Mouse (Mus musculus) right cerebral cortex, postnatal 36 days (tissue): ENCODE measurements around the gene Tmem38b.

Source experiments
- DNase-seq, 2 experiments: peaks; one replicate each; pipeline ENCODE4 v3.0.0; 2022; ENCODE audit warnings: low spot score in 2 of 2, mixed read lengths in 1 of 2

The Tmem38b gene

GRCm38 (mm10) chr4:53830016-53830415, 4.2 kb downstream of the Tmem38b start:
- peak in 1 of 2 experiments; percentile 6 for DNase-seq

GRCm38 (mm10) chr4:53830579-53830978, 4.7 kb downstream of the Tmem38b start:
- no peak for DNase-seq

DNA sequence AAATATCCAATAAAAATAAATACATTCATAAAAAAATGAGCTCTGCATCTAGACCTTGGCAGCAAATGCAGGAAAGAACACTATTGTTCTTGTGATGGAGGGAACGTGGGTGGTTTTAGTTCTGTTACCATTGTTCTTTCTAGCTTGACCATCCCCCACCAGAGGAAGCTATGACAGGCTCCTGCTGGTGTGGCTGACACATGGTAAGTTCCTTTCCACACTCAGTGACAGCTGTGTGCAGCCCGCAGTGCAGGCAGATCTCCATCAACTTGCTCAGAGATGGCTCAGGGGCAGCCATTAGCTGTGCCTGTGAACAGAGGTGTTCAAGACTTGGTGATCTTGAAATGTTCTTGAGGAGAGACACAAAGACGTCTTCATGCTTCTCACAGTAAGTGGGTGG, 6.5 kb downstream of the Tmem38b start:
- DNase-seq, result no peak

GRCm38 (mm10) chr4:53836978-53837377, 11.1 kb downstream of the Tmem38b start:
- DNase-seq, result no peak

GRCm38 (mm10) chr4:53840158-53840870, 14.5 kb downstream of the Tmem38b start:
- no peak for DNase-seq

- DNase-seq, result peak; percentile 34 to 44
Observed at GRCm38 (mm10) chr4:53843553-53843952, 17.7 kb downstream of the Tmem38b start.

DNA sequence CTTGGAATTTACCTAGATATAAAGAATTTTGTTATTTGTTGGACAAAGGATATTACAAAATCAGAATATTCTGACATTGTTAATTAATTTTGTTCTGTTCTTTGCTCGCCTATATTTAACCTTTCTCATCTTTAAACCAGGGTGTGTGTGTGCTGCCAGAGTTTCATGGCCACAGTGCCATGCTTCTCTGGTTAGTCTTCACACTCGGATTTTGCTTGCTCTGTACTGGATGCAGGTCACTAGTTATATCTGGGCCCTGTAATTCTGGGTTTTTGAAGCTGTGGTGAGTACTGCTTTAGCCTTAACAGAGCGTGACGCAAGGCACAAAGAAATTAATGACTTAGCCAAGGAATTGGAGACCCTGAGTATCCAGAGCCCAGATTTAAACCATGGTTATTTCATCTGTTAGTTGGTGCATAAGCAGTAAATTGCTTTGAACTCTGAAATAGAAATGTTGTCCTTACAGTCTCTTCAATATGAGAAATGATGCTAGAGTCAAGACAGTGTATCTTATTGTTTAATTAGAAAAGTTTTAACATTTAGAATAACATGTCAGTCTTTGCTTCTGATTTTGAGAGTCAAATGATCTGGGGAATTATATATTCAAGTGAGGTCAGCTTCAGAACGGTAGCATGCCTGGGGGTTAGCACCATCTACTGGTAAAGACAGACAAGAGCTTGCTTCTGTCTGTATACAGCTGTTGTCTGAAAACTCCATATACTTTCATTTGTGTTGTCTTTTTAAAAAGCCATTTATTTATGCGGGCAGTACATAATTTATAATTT, 19.2 kb downstream of the Tmem38b start:
- peak in 1 of 2 experiments; percentile 19 for DNase-seq

DNA sequence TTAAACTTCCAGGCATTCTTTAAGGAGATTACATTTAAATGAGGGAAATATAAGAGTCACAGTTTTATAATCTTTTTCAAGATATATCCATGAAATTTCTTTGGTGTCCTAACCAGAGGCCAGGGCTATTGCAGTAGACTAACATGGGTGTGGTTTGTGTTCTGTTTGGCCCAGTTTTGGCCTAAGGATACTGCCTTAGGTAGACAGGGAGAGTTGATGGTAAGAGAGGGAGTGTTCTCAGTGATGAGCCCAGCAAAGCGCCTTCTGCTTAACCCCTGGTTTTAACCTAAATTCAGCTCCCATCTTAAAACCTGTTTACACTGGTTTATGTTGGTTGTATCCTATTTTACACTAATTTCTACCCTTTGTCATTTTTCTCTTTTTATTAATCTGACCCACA, 19.8 kb downstream of the Tmem38b start:
- DNase-seq, result no peak

- no peak for DNase-seq
Observed at GRCm38 (mm10) chr4:53846326-53846725, 20.5 kb downstream of the Tmem38b start.

- DNase-seq, result no peak
Observed at GRCm38 (mm10) chr4:53847541-53847940, 21.7 kb downstream of the Tmem38b start.

DNA sequence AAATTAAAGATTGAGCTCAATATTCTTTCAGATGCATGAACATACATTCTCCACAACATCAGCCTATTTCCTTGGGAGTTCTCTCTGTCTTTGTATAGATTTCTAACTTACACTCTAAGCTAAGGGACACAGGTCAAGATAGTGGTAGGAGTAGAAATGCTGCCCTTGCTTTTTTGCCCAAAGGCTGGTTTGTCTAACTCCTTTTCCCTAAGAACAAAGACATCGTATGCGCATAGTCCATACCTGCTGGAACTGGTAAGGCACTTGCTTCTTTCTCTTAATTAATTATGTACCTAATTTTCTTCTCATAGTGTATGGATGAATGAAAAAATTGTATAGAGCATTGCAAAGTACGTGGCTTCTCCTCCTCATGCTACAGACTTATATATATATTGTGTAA, 22.5 kb downstream of the Tmem38b start:
- DNase-seq, result no peak

DNA sequence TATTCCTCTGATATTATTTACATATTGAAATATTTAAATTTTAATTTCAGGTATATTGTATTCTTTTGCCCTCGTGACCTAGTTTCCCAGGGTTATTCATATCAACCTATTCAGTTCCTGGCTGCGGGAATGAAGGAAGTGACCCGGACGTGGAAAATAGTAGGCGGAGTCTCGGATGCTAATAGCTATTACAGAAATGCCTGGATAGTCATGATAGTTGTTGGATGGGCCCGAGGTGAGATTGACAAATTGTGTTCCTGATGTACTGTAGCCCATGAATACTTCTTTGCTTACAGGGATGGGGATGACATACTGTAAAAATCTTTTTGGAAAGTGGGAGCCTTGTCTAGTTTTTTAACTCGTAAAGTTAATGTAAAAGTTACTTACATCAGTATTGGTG, 23.0 kb downstream of the Tmem38b start:
- no peak for DNase-seq

- DNase-seq, result no peak
Observed at GRCm38 (mm10) chr4:53849804-53850203, 24.0 kb downstream of the Tmem38b start.

GRCm38 (mm10) chr4:53853333-53853732, 27.5 kb downstream of the Tmem38b start:
- DNase-seq, result no peak

DNA sequence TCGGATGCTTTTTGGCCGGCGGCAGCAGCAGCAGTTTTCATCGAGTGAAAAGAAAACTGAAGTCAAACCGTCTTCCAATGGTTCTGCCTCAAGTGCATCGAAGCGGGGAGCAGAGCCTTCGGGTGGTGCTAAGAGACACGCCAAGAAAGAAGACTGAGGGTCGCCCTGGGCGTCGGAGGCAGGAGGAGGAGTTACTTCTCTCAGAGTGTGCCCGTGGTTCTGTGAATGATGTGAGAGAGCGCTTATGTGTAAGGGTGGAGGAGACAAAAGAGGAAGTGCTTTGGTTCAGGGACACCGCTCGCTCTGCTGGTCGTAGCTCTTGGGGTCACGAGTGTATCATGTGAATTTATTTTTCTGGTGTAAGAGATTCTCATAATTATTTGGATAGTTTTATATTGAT, 34.1 kb downstream of the Tmem38b start:
- no peak for DNase-seq

DNA sequence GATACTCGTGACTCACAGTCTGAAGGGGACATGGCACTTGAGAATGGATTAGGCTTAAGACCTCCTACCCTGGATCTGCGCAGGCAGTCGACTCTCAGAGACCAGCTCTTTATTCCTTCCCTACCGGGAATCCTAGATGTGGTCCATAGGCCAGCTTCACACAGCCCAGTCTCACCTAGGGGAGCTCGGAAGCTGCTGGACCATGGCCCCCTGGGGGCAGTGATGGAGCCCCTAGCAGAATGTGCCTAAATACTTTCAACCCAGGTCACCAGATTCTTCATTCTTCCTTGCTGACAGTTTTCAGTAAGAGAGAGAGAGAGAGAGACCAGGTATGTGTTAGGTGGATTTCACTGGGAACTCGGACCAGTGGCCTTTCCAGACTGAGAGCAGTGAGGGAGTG, 36.3 kb downstream of the Tmem38b start:
- DNase-seq, result no peak

DNA sequence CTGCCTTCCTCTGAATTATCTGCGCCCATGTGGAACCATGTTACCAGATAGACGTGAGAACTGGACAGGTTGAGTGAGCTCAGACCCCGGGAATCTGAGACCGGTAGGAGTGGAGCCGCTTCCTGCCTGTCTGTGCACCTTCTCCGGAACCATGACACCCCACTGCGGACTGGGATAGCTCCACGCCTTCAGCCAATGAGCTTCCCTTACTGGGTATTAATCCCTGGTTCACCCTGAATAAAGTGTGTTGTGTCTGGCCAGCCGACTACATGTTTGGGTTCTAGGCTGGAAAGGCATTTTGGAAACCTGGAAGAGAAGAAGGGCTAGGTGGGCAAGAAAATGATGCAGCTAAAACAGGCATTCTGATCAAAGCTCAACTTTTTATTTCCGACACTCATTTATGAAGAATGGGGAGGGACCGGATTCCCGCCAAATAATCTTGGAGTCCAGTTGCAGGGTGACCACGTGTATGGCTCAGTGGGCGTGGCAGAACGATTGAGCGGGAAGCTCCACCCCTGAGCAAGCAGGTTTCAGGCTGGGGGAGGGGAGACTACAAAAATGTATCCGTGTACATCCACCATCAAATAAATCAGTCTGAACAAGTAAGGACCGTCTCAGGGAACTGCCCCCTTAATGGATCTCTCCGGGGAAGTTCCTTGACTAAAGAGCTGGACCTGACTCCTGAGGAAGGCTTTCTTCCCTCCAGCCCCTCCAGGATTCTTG, 38.4 kb downstream of the Tmem38b start:
- no peak for DNase-seq

GRCm38 (mm10) chr4:53866459-53866858, 40.6 kb downstream of the Tmem38b start:
- no peak for DNase-seq

- DNase-seq, result no peak
Observed at GRCm38 (mm10) chr4:53878542-53879417, 52.9 kb downstream of the Tmem38b start.

GRCm38 (mm10) chr4:53882921-53883682, 57.3 kb downstream of the Tmem38b start:
- no peak for DNase-seq
